Mouse (Mus musculus) embryonic facial prominence, embryonic 14.5 days (tissue): Measurements from ENCODE around the gene Mrgprh. TPM values are rescaled to one million over a fixed set of nuclear protein-coding genes. Genes with fewer than 3 reads are reported as not detected.
"Not testable (repeated sequence)": the region's sequence is repeated elsewhere in the genome, so short reads cannot be mapped to it uniquely, and the experiment has no call there.

Experiments used
- ATAC-seq: fragments of 200-750 bp; cut with Nextera tagmentation; 2 replicates; pipeline ENCODE4 v1.8.0; 2017; ENCODE audit warnings: low read depth, moderate number of reproducible peaks, moderate TSS enrichment
- DNase-seq: peaks from one replicate; pipeline ENCODE4 v3.0.0-alpha.2; 2015; ENCODE audit warnings: low spot score
- H3K27ac ChIP-seq: fragments of 300-500 bp; sonication (generic); replicated peaks from 2 replicates; pipeline ENCODE4 v1.5.1; 2014; ENCODE audit warnings: low read depth, mild to moderate bottlenecking, low read length, moderate library complexity
- H3K27me3 ChIP-seq: fragments of 300-500 bp; sonication (generic); replicated peaks from 2 replicates; pipeline ENCODE4 v1.6.1; 2014; ENCODE audit warnings: low read length; ENCODE audit not compliant: control insufficient read depth, insufficient read depth
- H3K36me3 ChIP-seq: fragments of 300-500 bp; sonication (generic); 2 replicates; pipeline ENCODE4 v1.6.1; 2014; ENCODE audit warnings: low read length, mixed read lengths; ENCODE audit not compliant: control insufficient read depth, insufficient read depth
- H3K4me1 ChIP-seq: fragments of 300-500 bp; sonication (generic); 2 replicates; pipeline ENCODE4 v1.6.1; 2014; ENCODE audit warnings: antibody characterized with exemption, low read length; ENCODE audit not compliant: control insufficient read depth, insufficient read depth
- H3K4me2 ChIP-seq: fragments of 300-500 bp; sonication (generic); 2 replicates; pipeline ENCODE4 v1.6.1; 2014; ENCODE audit warnings: low read depth, mild to moderate bottlenecking, low read length, moderate library complexity, mixed read lengths
- H3K4me3 ChIP-seq: fragments of 300-500 bp; sonication (generic); 2 replicates; pipeline ENCODE4 v1.5.1; 2014; ENCODE audit warnings: low read depth, mild to moderate bottlenecking, low read length
- H3K9ac ChIP-seq: fragments of 300-500 bp; sonication (generic); 2 replicates; pipeline ENCODE4 v1.6.1; 2014; ENCODE audit warnings: low read depth, mild to moderate bottlenecking, low read length, moderate library complexity, mixed read lengths
- H3K9me3 ChIP-seq: fragments of 300-500 bp; sonication (generic); 2 replicates; pipeline ENCODE4 v1.6.1; 2016; ENCODE audit warnings: low read length; ENCODE audit not compliant: control insufficient read depth
- WGBS: fragments of 180-500 bp; shearing (Covaris S2); extraction: QIAGEN DNeasy Blood & Tissue Kit; methylation state at CpG from one replicate; pipeline ENCODE4 v1.1.7; 2014; 5-methylcytosine and 5-hydroxymethylcytosine counted together
- polyA plus RNA-seq: library from polyadenylated mRNA; unstranded; fragments of >200 nt; fragmentation: Nextera tagmentation; extraction: Ambion mirVana; gene quantifications from 2 replicates; pipeline ENCODE4 v1.2.1, GENCODE M21; 2014

Mrgprh gene
- polyA plus RNA-seq, 1 experiment from 2014 or later = 0.14 TPM

GRCm38 (mm10) chr17:12880178-12880577, 4.3 kb downstream of the Mrgprh start:
- H3K9me3 ChIP-seq = no peaks in the 10 kb centered on the region
- 0 out of 2 replicates have a peak overlapping the region, but pooled peaks have one; percentile 4 for H3K4me3 ChIP-seq
- no peaks in the 10 kb centered on the region for H3K4me1 ChIP-seq
- ATAC-seq (peak; percentile 85), DNase-seq (peak; percentile 93)
- H3K27ac ChIP-seq = no peak overlapping the region
- H3K4me2 ChIP-seq = peak overlapping the region; percentile 44
- no peak overlapping the region for H3K9ac ChIP-seq
- H3K27me3 ChIP-seq = no peaks in the 10 kb centered on the region
- no peaks in the 10 kb centered on the region for H3K36me3 ChIP-seq
- WGBS = 1% methylated on average over 14 of the region's 14 CpGs

DNA sequence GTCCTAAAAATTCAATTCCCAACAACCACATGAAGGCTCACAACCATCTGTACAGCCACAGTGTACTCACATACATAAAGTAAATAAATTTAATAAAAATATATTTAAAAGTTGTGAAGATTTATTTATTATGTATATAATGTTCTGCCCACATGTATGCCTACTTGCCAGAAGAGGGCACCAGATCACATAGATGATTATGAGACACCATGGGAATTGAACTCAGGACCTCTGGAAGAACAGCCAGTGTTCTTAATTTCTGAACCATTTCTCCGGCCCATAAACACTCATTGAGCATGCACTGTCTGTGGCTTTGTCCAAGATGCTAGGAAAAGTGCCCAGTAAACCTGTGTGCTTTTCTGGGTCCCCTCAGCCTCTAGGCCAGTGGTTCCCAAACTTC, 5.4 kb downstream of the Mrgprh start:
- H3K4me2 ChIP-seq = no peak overlapping the region
- no peaks in the 10 kb centered on the region for H3K4me1 ChIP-seq
- H3K27ac ChIP-seq = no peak overlapping the region
- no peak overlapping the region for H3K4me3 ChIP-seq
- H3K9me3 ChIP-seq = no peaks in the 10 kb centered on the region
- H3K9ac ChIP-seq = no peak overlapping the region
- H3K36me3 ChIP-seq = no peaks in the 10 kb centered on the region
- WGBS = 90% methylated on average over 1 of the region's 1 CpGs
- no peaks in the 10 kb centered on the region for H3K27me3 ChIP-seq
- no peak for ATAC-seq
- no peak for DNase-seq

DNA sequence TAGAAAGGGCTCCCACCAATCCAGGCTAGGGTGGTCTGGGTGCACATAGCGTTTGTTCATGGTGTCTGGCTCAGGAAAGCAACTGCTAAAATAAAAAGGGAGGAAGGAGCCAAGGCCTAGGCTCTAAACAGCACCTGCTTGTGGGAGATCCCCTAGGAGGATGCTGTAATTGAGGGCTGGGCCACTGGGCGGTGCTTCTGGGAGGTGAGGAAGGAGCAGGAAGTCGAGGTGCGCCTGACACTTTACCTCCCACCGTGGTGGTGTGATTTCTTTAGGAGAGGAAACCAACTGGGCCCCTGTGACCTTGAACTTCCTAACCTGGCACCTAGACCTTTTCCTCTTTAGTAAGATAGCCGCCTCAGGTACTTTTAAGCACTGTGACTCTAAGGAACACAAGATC, 10.8 kb downstream of the Mrgprh start:
- Histone ChIP-seq H3K27me3 (no peaks in the 10 kb centered on the region), H3K4me2 (no peak overlapping the region), H3K4me3 (no peak overlapping the region), H3K9ac (no peak overlapping the region), H3K4me1 (peaks cover 6% of the 10 kb centered on the region; the same call in 1 of the 2 replicates), H3K27ac (no peak overlapping the region; the same call in 1 of the 2 replicates), H3K9me3 (no peaks in the 10 kb centered on the region), H3K36me3 (no peaks in the 10 kb centered on the region; the same call in 1 of the 2 replicates)
- no peak for ATAC-seq
- 29% methylated on average over 6 of the region's 6 CpGs for WGBS
- no peak for DNase-seq

DNA sequence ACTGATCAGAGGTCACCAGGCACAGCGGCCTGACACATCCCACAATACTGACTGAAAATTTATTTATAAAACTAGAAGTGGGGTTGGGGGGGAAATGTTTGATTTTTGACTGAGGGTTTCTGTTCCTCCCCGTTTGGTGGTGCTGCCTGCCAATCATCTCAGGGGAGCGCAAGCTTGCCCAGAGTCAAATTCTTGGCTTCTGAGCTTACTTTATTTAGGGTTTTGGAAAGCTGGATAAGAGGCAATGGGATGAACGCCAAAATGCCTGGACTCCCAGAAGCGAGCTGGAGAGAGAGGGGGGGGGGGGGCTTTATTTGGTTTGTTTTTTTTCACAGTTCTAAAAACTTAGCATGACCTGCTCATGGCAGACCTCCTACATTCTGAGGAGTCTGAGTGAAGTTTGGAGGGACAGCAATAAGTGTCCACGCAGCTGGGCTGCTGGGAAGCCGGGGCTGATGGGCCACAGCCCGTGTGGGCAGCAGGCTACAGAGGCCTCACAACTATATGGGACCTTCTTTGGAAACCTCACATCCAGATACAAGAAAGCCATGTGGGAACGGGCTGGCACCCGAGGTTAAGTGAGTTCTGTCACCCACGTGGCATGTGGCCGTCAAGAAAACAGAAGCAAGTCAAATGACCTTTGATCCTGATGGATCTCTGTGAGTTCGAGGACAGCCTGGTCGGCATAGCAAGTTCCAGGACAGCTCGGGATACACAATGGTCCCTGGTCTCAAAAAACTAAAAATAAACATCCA, 11.4 kb downstream of the Mrgprh start:
- 0 out of 2 replicates have a peak, but pooled peaks have one; percentile 19 for ATAC-seq
- peak; percentile 87 for DNase-seq
- no peaks in the 10 kb centered on the region for H3K9me3 ChIP-seq
- no peak overlapping the region for H3K4me3 ChIP-seq
- peaks cover 6% of the 10 kb centered on the region; the same call in 1 of the 2 replicates for H3K4me1 ChIP-seq
- H3K9ac ChIP-seq = no peak overlapping the region
- WGBS = 61% methylated on average over 15 of the region's 15 CpGs
- no peak overlapping the region for H3K4me2 ChIP-seq
- H3K36me3 ChIP-seq = no peaks in the 10 kb centered on the region; the same call in 1 of the 2 replicates
- H3K27ac ChIP-seq = peak overlapping the region; percentile 2; the same call in 1 of the 2 replicates
- H3K27me3 ChIP-seq = no peaks in the 10 kb centered on the region

- no peak overlapping the region for H3K9ac ChIP-seq
- 84% methylated on average over 4 of the region's 4 CpGs for WGBS
- ATAC-seq = no peak
Measured at GRCm38 (mm10) chr17:12891054-12891453, 15.2 kb downstream of the Mrgprh start.

DNA sequence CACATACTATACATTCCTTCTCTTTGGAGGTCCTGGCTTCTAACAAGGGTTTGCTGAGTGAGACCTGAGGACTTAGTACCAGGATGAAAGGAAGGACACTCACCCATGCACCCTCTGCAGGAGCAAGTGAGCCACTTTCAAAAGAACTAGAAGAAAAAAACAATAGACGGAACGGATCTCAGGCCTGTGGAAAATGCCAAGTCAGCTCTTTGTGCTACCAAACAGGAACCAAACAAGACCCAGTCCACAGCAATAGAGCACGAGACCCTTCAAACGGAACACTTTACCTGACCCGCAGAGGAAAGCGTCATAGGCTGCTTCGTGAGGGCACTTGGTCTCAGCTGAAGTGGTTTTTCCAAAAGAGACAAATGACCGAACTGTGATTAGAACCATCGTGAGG, 16.2 kb downstream of the Mrgprh start:
- H3K4me2 ChIP-seq = no peak overlapping the region
- ATAC-seq (no peak), DNase-seq (no peak)
- no peak overlapping the region for H3K27ac ChIP-seq
- no peaks in the 10 kb centered on the region for H3K27me3 ChIP-seq
- peaks cover 1% of the 10 kb centered on the region; the same call in 1 of the 2 replicates for H3K4me1 ChIP-seq
- WGBS = 96% methylated on average over 9 of the region's 9 CpGs
- H3K9ac ChIP-seq = no peak overlapping the region
- H3K4me3 ChIP-seq = no peak overlapping the region
- H3K9me3 ChIP-seq = no peaks in the 10 kb centered on the region
- peaks cover 6% of the 10 kb centered on the region; the same call in 1 of the 2 replicates for H3K36me3 ChIP-seq

More at GRCm38 (mm10) chr17:12891054-12891453, 15.2 kb downstream of the Mrgprh start:
- H3K4me1 ChIP-seq = peaks cover 6% of the 10 kb centered on the region; the same call in 1 of the 2 replicates
- no peaks in the 10 kb centered on the region for H3K9me3 ChIP-seq
- H3K27ac ChIP-seq = no peak overlapping the region
- no peak for DNase-seq
- no peak overlapping the region for H3K4me3 ChIP-seq
- no peaks in the 10 kb centered on the region for H3K27me3 ChIP-seq
- peaks cover 4% of the 10 kb centered on the region; the same call in 1 of the 2 replicates for H3K36me3 ChIP-seq
- no peak overlapping the region for H3K4me2 ChIP-seq

DNA sequence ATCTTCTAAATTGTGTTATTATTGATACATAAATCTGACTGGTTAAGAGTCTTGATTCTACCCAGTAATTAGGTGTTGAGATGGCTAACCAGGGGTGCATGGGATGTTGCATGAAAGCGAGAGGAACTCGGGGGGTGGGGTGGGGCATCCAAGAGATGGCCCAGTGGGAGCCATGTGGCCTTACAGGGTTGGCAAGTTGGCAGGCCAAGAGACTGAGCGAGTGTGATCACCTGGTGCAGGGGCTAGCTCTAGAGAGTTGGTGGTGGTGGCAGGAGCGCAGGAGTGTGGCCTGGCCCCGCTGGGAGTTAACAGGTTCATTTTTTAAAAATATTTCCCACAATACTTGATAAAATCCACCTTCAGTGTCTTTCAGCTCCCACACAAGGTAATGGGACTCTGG, 21.8 kb downstream of the Mrgprh start:
- no peaks in the 10 kb centered on the region for H3K4me1 ChIP-seq
- no peak overlapping the region for H3K4me2 ChIP-seq
- peaks cover 18% of the 10 kb centered on the region; the same call in 1 of the 2 replicates for H3K36me3 ChIP-seq
- no peak overlapping the region for H3K9ac ChIP-seq
- DNase-seq (no peak), ATAC-seq (no peak)
- H3K27me3 ChIP-seq = no peaks in the 10 kb centered on the region
- 84% methylated on average over 5 of the region's 5 CpGs for WGBS
- no peak overlapping the region; the same call in 1 of the 2 replicates for H3K27ac ChIP-seq
- no peak overlapping the region for H3K4me3 ChIP-seq
- H3K9me3 ChIP-seq = no peaks in the 10 kb centered on the region

GRCm38 (mm10) chr17:12898607-12899006, 22.8 kb downstream of the Mrgprh start:
- not testable (repeated sequence) for H3K9ac ChIP-seq, H3K9me3 ChIP-seq, H3K4me1 ChIP-seq, H3K4me3 ChIP-seq, DNase-seq, H3K4me2 ChIP-seq, ATAC-seq, H3K27me3 ChIP-seq
- WGBS = 22% methylated on average over 2 of the region's 2 CpGs
- H3K36me3 ChIP-seq = peaks cover 22% of the 10 kb centered on the region; the same call in 1 of the 2 replicates
- peak overlapping the region; percentile 44; the same call in 1 of the 2 replicates for H3K27ac ChIP-seq
